Mouse (Mus musculus) activated CD4-positive, CD25-positive, alpha-beta regulatory T cell, adult 4 months (primary cell): Measurements from ENCODE around the gene Mat1a. TPM values are rescaled to one million over a fixed set of nuclear protein-coding genes. Genes with fewer than 3 reads are reported as not detected.

Source experiments
- ATAC-seq: one replicate; pipeline ENCODE4 v1.8.0; 2017
- polyA plus RNA-seq, 2 experiments: library from polyadenylated mRNA; unstranded; fragments of 100-300 nt; shearing (Covaris generic); gene quantifications; one replicate each; pipeline ENCODE4 v1.2.1; 2017

Gene Mat1a
- not detected for polyA plus RNA-seq

- ATAC-seq, result no peak
These were observed at the start of gene Mat1a for GRCm38 (mm10) chr14:41104853-41105444. TSS of gene Mat1a (plus strand) at chr14:41105035.

GRCm38 (mm10) chr14:41065168-41065567, 39.7 kb upstream of the Mat1a start:
- no peak for ATAC-seq

- ATAC-seq, result no peak
These were observed 38.4 kb upstream of the Mat1a start for GRCm38 (mm10) chr14:41066416-41066815.

- no peak for ATAC-seq
These were observed 35.7 kb upstream of the Mat1a start, which contains the start of gene Dydc2 for GRCm38 (mm10) chr14:41069108-41069507. TSS of gene Dydc2 (minus strand) at chr14:41069208.

- ATAC-seq, result no peak
These were observed 34.5 kb upstream of the Mat1a start for GRCm38 (mm10) chr14:41070343-41070742.

- no peak for ATAC-seq
These were observed 32.4 kb upstream of the Mat1a start, which contains the start of gene Dydc1 for GRCm38 (mm10) chr14:41072229-41072943. TSS of gene Dydc1 (plus strand) at chr14:41072911.

- ATAC-seq, result no peak
These were observed 31.9 kb upstream of the Mat1a start for GRCm38 (mm10) chr14:41072944-41073275.

- no peak for ATAC-seq
These were observed 22.4 kb upstream of the Mat1a start for GRCm38 (mm10) chr14:41082408-41082807.

GRCm38 (mm10) chr14:41087509-41087908, 17.3 kb upstream of the Mat1a start:
- no peak for ATAC-seq

GRCm38 (mm10) chr14:41090777-41091176, 14.1 kb upstream of the Mat1a start:
- no peak for ATAC-seq

- ATAC-seq, result no peak
These were observed 10.7 kb upstream of the Mat1a start for GRCm38 (mm10) chr14:41094114-41094513.

GRCm38 (mm10) chr14:41096296-41096860, 8.5 kb upstream of the Mat1a start:
- no peak for ATAC-seq

- no peak for ATAC-seq
These were observed 6.1 kb upstream of the Mat1a start for GRCm38 (mm10) chr14:41098726-41099125.

GRCm38 (mm10) chr14:41100712-41101111, 4.1 kb upstream of the Mat1a start:
- ATAC-seq, result no peak

- ATAC-seq, result no peak
These were observed 3.6 kb upstream of the Mat1a start for GRCm38 (mm10) chr14:41101242-41101641.

GRCm38 (mm10) chr14:41102269-41102668, 2.6 kb upstream of the Mat1a start:
- no peak for ATAC-seq

GRCm38 (mm10) chr14:41111031-41111668, 6.3 kb downstream of the Mat1a start:
- ATAC-seq, result no peak

GRCm38 (mm10) chr14:41112944-41113343, 8.1 kb downstream of the Mat1a start:
- no peak for ATAC-seq

- ATAC-seq, result no peak
These were observed 11.4 kb downstream of the Mat1a start for GRCm38 (mm10) chr14:41116271-41116670.

- ATAC-seq, result no peak
These were observed 19.8 kb downstream of the Mat1a start for GRCm38 (mm10) chr14:41124683-41125082.

GRCm38 (mm10) chr14:41127997-41128396, 23.2 kb downstream of the Mat1a start:
- ATAC-seq, result no peak

GRCm38 (mm10) chr14:41131540-41131939, 26.7 kb downstream of the Mat1a start, which contains the start of gene Sftpa1:
TSS of gene Sftpa1 (plus strand) at chr14:41131782.
- no peak for ATAC-seq

GRCm38 (mm10) chr14:41137006-41137405, 32.2 kb downstream of the Mat1a start:
- ATAC-seq, result no peak
